Mouse (Mus musculus): ENCODE results near the gene Arhgef25. TPM values are rescaled to one million over a fixed set of nuclear protein-coding genes. Genes with fewer than 3 reads are reported as not detected.

Gene Arhgef25
- total and polyA plus RNA-seq, 2 experiments from 2014 or later: 16.9 to 45.4 TPM

- Histone ChIP-seq H3K4me1 (ENCODE audit: insufficient read depth) (no peaks in the 10 kb centered on the region), H3K9me3 (ENCODE audit: low read length) (no peaks in the 10 kb centered on the region), H3K27me3 (ENCODE audit: insufficient read depth, low read length) (no peaks in the 10 kb centered on the region), H3K36me3 (ENCODE audit: insufficient read depth) (no peaks in the 10 kb centered on the region), H3K4me3 (ENCODE audit: low read depth, low read length) (no peak overlapping the region), H3K27ac (ENCODE audit: low read depth, low read length) (no peak overlapping the region), H3K4me2 (ENCODE audit: low read depth) (no peak overlapping the region), H3K9ac (no peak overlapping the region)
- DNase-seq: no peak
- no peak for TF ChIP-seq CTCF (IDR thresholded peaks at IDR 0.05; ENCODE audit: low read depth)
- no peak for ATAC-seq
- 85% methylated on average over 4 of the region's 4 CpGs for WGBS
Measured at GRCm38 (mm10) chr10:127150471-127150872, 39.4 kb downstream of the Arhgef25 start.

GRCm38 (mm10) chr10:127147135-127147534 is 42.7 kb downstream of the Arhgef25 start:
- no peaks in the 10 kb centered on the region for H3K4me1 ChIP-seq (ENCODE audit: insufficient read depth)
- no peaks in the 10 kb centered on the region for H3K9me3 ChIP-seq (ENCODE audit: low read length)
- no peaks in the 10 kb centered on the region for H3K27me3 ChIP-seq (ENCODE audit: insufficient read depth, low read length)
- H3K4me2 ChIP-seq (ENCODE audit: low read depth): no peak overlapping the region
- no peak overlapping the region for H3K4me3 ChIP-seq (ENCODE audit: low read depth, low read length)
- no peak for TF ChIP-seq CTCF (IDR thresholded peaks at IDR 0.05; ENCODE audit: low read depth)
- no peak for DNase-seq
- H3K27ac ChIP-seq (ENCODE audit: low read depth, low read length): no peak overlapping the region
- WGBS: 81% methylated on average over 6 of the region's 6 CpGs
- H3K36me3 ChIP-seq (ENCODE audit: insufficient read depth): no peaks in the 10 kb centered on the region
- H3K9ac ChIP-seq: no peak overlapping the region
- ATAC-seq: no peak

DNA sequence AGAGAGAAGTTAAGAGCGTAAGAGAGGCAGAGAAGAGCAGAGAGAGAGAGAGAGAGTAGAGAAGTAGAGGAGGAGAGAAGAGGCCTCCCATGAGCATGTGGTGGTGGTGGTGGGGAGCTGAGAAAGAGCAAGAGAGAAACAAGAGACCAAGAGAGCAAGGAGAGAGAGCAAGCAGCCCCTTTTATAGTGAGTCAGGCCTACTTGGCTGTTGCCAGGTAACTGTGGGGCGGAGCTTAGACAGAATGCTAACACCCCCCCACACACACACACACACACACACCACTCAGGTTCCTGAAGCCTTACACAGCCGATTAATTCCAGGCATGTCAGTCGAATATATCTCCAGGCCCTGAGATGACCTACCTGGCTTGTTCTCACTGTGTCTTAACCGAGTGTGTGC is 44.6 kb downstream of the Arhgef25 start:
- no peak overlapping the region for H3K4me3 ChIP-seq (ENCODE audit: low read depth, low read length)
- no peak overlapping the region for H3K9ac ChIP-seq
- 79% methylated on average over 5 of the region's 5 CpGs for WGBS
- H3K4me1 ChIP-seq (ENCODE audit: insufficient read depth): no peaks in the 10 kb centered on the region
- no peak overlapping the region for H3K4me2 ChIP-seq (ENCODE audit: low read depth)
- no peak for ATAC-seq
- no peak overlapping the region for H3K27ac ChIP-seq (ENCODE audit: low read depth, low read length)
- no peaks in the 10 kb centered on the region for H3K9me3 ChIP-seq (ENCODE audit: low read length)
- H3K36me3 ChIP-seq (ENCODE audit: insufficient read depth): no peaks in the 10 kb centered on the region
- no peak for TF ChIP-seq CTCF (IDR thresholded peaks at IDR 0.05; ENCODE audit: low read depth)
- H3K27me3 ChIP-seq (ENCODE audit: insufficient read depth, low read length): no peaks in the 10 kb centered on the region
- no peak for DNase-seq

DNA sequence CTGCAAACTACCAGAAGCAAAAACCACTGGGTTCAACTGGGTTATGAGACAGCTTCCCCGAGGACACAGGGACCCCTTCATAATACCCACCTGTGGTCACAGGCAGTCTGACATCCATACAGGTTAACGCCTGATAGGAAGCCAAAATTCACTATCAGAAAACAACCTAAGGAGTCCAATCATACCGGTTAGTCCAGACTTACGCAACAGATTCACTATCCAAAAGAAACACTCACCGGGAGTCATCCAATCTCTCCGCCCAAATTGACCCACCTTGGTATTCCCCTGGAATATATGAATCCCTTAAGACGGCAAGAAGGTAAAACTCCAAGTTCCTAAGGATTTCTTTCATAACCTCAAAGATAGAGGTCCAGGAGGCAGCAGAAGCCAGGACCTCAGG is 45.3 kb downstream of the Arhgef25 start:
- no peaks in the 10 kb centered on the region for H3K36me3 ChIP-seq (ENCODE audit: insufficient read depth)
- no peaks in the 10 kb centered on the region for H3K4me1 ChIP-seq (ENCODE audit: insufficient read depth)
- whole genome bisulfite sequencing: 93% methylated on average over 7 of the region's 7 CpGs
- no peaks in the 10 kb centered on the region for H3K27me3 ChIP-seq (ENCODE audit: insufficient read depth, low read length)
- H3K9ac ChIP-seq: no peak overlapping the region
- no peaks in the 10 kb centered on the region for H3K9me3 ChIP-seq (ENCODE audit: low read length)
- DNase-seq (no peak), ATAC-seq (no peak)
- no peak for TF ChIP-seq CTCF (IDR thresholded peaks at IDR 0.05; ENCODE audit: low read depth)
- no peak overlapping the region for H3K4me3 ChIP-seq (ENCODE audit: low read depth, low read length)
- no peak overlapping the region for H3K4me2 ChIP-seq (ENCODE audit: low read depth)
- H3K27ac ChIP-seq (ENCODE audit: low read depth, low read length): no peak overlapping the region

DNA sequence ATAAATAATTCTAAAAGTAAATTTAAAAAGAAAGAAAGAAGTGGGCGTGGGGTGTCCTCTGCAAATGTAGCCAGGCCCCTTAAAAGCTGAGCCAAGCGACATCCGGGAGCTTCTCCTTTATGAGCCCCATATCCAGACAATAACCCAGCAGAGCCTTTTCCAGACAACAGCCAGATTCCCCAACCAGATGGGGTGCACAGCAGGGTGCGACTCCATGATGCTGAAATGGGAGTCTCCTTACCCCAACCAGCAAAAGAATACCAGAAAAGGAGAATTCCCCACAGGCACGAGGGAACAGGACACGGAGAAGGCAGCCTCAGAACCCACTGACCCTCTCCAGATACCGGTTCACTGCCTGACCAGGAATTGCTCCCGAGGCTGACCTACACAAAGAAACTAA is 46.7 kb downstream of the Arhgef25 start:
- no peak for ATAC-seq
- 82% methylated on average over 8 of the region's 8 CpGs for WGBS
- Histone ChIP-seq H3K4me3 (ENCODE audit: low read depth, low read length) (no peak overlapping the region), H3K9me3 (ENCODE audit: low read length) (no peaks in the 10 kb centered on the region), H3K27ac (ENCODE audit: low read depth, low read length) (no peak overlapping the region), H3K4me1 (ENCODE audit: insufficient read depth) (no peaks in the 10 kb centered on the region), H3K4me2 (ENCODE audit: low read depth) (no peak overlapping the region), H3K9ac (no peak overlapping the region), H3K36me3 (ENCODE audit: insufficient read depth) (no peaks in the 10 kb centered on the region), H3K27me3 (ENCODE audit: insufficient read depth, low read length) (no peaks in the 10 kb centered on the region)
- DNase-seq: no peak
- TF ChIP-seq CTCF (IDR thresholded peaks at IDR 0.05; ENCODE audit: low read depth): no peak

- 84% methylated on average over 8 of the region's 8 CpGs for WGBS
- no peaks in the 10 kb centered on the region for H3K36me3 ChIP-seq (ENCODE audit: insufficient read depth)
- no peak overlapping the region for H3K4me2 ChIP-seq (ENCODE audit: low read depth)
- H3K4me1 ChIP-seq (ENCODE audit: insufficient read depth): no peaks in the 10 kb centered on the region
- H3K27ac ChIP-seq (ENCODE audit: low read depth, low read length): no peak overlapping the region
- no peak for TF ChIP-seq CTCF (IDR thresholded peaks at IDR 0.05; ENCODE audit: low read depth)
- no peak for DNase-seq
- ATAC-seq: no peak
- H3K4me3 ChIP-seq (ENCODE audit: low read depth, low read length): no peak overlapping the region
- H3K9ac ChIP-seq: no peak overlapping the region
- no peaks in the 10 kb centered on the region for H3K9me3 ChIP-seq (ENCODE audit: low read length)
- no peaks in the 10 kb centered on the region for H3K27me3 ChIP-seq (ENCODE audit: insufficient read depth, low read length)
Measured at GRCm38 (mm10) chr10:127141500-127141899, 48.4 kb downstream of the Arhgef25 start.

DNA sequence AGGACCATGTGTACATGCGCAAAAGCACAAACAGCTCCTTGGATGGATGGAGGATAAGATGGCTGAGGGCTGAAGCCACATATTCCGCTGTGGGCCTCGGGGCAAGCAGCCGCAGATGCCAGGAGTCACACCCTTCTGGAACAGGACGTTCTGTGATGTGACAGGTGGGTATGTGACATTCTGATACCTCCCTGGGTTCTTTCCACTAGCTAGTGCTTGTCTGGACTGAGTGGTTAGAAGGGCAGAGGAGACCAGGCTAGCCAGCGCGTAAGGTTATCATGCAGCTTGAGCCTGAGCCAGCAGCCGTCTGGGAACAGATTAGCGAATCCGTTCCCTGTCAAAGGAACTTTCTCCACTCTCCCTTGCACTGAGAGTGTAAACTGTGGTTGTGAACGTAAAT is 48.9 kb downstream of the Arhgef25 start:
- no peak overlapping the region for H3K9ac ChIP-seq
- H3K27me3 ChIP-seq (ENCODE audit: insufficient read depth, low read length): no peaks in the 10 kb centered on the region
- no peak overlapping the region for H3K4me3 ChIP-seq (ENCODE audit: low read depth, low read length)
- H3K4me1 ChIP-seq (ENCODE audit: insufficient read depth): no peaks in the 10 kb centered on the region
- H3K36me3 ChIP-seq (ENCODE audit: insufficient read depth): no peaks in the 10 kb centered on the region
- ATAC-seq (no peak), DNase-seq (no peak)
- no peak overlapping the region for H3K4me2 ChIP-seq (ENCODE audit: low read depth)
- H3K27ac ChIP-seq (ENCODE audit: low read depth, low read length): no peak overlapping the region
- 90% methylated on average over 11 of the region's 11 CpGs for WGBS
- no peaks in the 10 kb centered on the region for H3K9me3 ChIP-seq (ENCODE audit: low read length)
- no peak for TF ChIP-seq CTCF (IDR thresholded peaks at IDR 0.05; ENCODE audit: low read depth)
